Mouse (Mus musculus): ENCODE measurements around the gene Dusp28.

DNA sequence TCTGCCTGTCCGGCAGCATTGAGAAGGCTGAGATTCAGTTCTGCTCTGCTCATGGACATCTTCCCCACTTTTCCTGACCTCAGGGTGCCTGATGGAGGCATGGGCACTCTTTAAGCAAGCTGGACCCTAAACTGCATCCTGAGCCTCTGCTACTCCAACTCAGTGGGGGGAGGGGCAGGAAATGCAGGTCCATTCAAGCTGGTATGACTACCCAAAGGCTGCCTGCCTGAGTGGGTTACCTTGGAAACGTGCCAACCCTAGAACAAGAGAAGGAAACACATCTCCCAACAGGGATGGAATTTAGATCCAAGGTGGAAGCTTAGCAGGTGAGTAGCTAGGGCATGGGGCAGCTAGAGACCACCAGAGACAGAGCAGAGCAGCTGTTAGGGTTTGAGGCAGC is 40.6 kb upstream of the Dusp28 start:
- TF ChIP-seq CTCF (IDR thresholded peaks at IDR 0.05; ENCODE audit: extremely low read depth, insufficient read length, insufficient replicate concordance, low read depth, low read length) (no peak), POLR2A (IDR thresholded peaks at IDR 0.05; ENCODE audit: low read depth, low read length) (no peak)

Measured in small intestine, adult 2 months (tissue).